Mouse (Mus musculus) adrenal gland (tissue): Measurements from ENCODE around the gene Tcte1.

ENCODE experiments used
- intact Hi-C: fragments of 180-260 bp; cut with DNase I; formaldehyde crosslinking; loops from one replicate; pipeline ENCODE4 v1.15.1; 2025

Tcte1 gene

DNA sequence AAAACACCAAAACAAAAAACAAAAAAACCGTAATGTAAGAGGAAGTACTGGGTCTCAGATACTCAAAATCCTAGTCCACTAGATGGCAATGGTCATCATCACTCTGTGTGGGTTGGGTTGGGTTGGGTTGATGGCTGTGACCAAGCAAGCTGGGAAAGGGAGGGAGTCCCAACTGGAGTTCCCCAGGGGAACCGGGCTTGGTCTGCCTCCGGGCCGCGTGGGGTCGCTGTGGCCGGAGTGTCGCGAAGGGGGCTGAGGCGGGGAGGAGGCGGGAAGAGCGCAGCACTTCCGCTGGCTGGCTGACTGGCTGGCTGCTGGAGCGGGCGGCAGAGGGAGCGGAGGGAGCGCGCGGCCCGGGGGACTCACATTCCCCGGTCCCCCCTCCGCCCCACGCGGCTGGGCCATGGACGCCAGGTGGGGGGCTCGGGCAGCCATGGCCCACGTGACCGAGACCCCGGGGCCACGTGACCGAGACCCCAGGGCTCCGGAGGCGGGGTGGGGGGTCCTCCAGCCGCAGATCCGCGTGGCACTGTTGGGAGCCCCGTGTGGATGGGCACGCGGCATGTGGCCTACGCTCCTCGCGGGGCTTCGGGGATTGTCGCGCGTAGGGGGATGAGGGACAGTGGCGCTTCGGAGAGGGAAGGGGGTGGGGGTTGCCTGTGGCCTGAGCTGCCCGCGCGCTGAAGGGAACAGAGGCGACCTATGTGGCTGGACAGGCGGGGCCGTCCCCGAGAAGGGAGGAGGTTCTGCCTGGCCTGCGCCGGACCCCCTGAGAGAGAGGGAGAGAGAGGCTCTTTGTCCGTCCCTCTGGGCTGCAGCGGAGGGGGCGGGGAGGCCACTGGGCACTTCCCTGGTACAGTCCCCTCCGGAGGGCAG lies 40.7 kb downstream of the Tcte1 start, which contains the start of gene Slc35b2:
Gene Slc35b2 (plus strand): TSS at position 220 of the 876 bp plus-strand sequence.
- intact Hi-C loops, result no loop called here

DNA sequence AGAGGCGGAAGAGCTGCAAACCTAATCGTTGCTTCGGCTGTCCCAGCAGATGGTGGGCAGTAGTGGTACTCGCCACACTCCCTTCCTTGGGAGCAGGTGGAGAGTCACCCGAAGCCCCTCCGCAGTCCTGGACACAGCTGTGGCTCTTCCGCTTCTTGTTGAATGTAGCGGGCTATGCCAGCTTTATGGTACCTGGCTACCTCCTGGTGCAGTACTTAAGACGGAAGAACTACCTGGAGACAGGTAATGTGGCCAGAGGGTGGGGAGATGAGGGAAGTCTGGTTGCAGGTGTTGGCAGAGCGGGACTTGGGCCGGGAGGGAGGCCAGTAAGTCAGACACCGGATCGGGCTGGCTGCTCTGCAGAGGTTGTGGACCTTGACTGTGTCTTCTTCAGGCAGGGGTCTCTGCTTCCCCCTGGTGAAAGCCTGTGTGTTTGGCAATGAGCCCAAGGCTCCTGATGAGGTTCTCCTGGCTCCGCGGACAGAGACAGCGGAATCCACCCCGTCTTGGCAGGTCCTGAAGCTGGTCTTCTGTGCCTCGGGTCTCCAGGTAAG lies 41.4 kb downstream of the Tcte1 start:
- intact Hi-C loops, result no loop called here

GRCm38 (mm10) chr17:45565103-45565502 lies 41.9 kb downstream of the Tcte1 start:
- intact Hi-C loops, result no loop called here

DNA sequence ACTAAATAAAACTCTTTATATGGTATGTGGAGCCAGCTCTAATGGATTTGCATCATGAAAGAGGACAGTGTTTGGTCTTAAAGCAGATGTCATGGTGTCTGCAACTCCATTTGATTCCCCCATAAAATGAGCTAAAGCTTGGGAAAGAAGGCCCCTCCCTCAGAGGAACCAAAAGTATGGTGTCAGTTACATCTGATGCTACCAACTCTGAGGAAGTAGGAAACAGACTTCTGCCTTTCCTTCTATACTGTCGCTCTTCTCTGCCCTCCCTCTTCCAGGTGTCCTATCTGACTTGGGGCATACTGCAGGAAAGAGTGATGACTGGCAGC lies 42.8 kb downstream of the Tcte1 start:
- intact Hi-C loops, result no loop called here

GRCm38 (mm10) chr17:45566360-45567161 lies 43.3 kb downstream of the Tcte1 start:
- intact Hi-C loops, result no loop called here

- intact Hi-C loops, result no loop called here
These were observed 43.9 kb downstream of the Tcte1 start for GRCm38 (mm10) chr17:45567162-45567601.

GRCm38 (mm10) chr17:45568990-45569389 lies 45.8 kb downstream of the Tcte1 start:
- intact Hi-C loops, result no loop called here

- intact Hi-C loops, result no loop called here
These were observed 46.8 kb downstream of the Tcte1 start for GRCm38 (mm10) chr17:45569999-45570398.

DNA sequence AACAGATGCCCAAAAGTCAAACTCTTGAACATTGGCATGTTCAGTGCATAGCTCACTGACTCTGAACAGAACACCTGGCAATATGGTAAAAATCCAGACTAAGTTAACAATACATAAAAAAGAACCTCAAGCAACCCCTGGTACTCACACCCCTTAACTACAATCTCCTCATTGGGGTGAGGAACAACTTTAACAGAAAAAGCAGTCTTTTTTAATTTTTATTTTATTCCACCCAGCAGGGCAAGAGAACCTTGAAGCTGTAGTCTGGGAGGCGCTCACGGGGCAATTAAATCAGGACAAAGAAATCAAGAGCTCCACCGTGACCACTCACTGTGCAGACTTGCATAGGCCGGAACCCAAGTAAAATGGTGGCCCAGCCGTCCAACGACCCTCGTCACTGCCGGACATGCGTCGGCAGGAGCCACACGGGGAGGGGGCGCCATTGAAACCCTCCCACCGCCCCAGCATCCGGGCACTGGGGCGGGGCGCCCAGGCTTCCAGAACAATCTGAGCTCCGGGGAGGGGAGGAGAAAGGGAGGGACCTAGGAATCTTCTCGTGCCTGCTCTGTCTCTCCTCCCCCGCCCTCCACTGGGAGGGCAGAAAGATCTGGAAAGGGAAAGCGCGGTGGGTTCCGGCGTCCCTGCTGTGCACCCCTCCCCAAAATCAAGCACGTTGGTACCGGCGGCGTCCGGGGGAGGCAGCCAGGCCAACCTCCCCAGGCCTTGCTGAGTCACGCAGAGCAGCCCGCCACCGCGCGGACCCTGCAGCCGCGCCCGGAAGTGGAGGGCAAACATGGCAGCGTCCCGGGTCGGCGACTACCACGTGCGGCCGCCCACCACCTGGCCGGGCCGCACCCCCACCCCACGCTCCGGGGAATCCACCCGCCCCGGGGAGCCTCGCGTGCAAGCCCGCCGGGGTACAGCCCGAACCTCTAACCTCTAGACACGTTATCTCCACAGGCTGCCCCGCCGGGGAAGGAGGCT lies 49.2 kb downstream of the Tcte1 start:
- intact Hi-C loops, result no loop called here

DNA sequence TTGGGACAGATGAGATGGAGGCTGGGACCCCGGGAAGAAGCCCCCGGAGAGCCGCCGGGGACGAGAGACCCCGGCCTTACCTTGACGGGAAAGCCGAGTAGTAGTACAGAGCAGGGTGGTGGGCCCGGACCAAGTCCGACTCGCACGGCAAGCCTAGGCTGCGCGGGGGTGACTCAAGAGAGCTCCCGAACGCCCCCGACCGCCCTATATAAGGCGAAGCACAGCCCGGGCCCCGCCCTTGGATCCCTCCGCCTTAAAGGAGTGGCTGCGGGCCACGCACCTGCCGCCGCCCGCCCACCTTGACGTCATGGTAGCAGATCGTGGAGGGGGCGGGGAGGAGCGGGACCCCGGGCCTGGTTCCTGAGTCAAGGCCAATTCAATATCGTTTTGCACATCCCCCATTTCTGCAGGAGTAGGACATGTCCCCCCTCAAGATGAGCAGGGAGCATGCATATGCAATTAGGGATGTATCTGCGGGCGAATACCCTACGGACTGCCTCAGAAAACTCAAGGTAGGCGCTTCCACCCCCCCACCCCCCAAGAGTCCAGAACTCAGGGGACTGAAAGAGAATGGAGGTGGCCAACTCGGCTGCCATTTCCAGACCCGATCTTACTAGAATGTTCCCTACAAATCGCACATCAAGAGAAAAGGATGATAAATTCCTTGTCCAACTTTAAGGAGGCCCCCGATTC lies 50.0 kb downstream of the Tcte1 start, which contains the start of gene Hsp90ab1:
Gene Hsp90ab1 (minus strand): TSS at position 185 of the 693 bp plus-strand sequence.
- intact Hi-C loops, result no loop called here

DNA sequence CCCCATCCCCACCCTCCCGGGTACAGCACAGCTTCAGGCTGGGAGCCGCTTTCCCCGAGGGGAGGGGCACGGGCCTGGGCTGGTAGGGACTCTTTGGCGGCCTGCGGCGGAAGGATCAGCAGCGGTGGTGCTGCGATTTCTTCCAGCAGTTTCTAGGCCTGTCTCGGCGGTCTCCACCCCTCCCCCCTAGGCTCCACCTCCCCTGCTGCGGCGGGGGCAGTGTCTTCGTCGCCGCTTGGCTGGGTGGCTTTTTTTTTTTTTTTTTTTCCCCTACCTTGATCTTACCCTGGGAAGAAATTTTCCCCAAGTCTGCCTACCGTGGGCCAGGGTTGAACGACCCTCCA lies 50.5 kb downstream of the Tcte1 start:
- intact Hi-C loops, result no loop called here

- intact Hi-C loops, result no loop called here
These were observed 51.0 kb downstream of the Tcte1 start for GRCm38 (mm10) chr17:45574129-45574761.

- intact Hi-C loops, result no loop called here
These were observed 52.1 kb downstream of the Tcte1 start for GRCm38 (mm10) chr17:45575123-45575897.

- intact Hi-C loops, result no loop called here
These were observed 55.0 kb downstream of the Tcte1 start for GRCm38 (mm10) chr17:45578242-45578641.

GRCm38 (mm10) chr17:45578843-45579242 lies 55.6 kb downstream of the Tcte1 start:
- intact Hi-C loops, result no loop called here

GRCm38 (mm10) chr17:45579554-45579953 lies 56.3 kb downstream of the Tcte1 start:
- intact Hi-C loops, result no loop called here

DNA sequence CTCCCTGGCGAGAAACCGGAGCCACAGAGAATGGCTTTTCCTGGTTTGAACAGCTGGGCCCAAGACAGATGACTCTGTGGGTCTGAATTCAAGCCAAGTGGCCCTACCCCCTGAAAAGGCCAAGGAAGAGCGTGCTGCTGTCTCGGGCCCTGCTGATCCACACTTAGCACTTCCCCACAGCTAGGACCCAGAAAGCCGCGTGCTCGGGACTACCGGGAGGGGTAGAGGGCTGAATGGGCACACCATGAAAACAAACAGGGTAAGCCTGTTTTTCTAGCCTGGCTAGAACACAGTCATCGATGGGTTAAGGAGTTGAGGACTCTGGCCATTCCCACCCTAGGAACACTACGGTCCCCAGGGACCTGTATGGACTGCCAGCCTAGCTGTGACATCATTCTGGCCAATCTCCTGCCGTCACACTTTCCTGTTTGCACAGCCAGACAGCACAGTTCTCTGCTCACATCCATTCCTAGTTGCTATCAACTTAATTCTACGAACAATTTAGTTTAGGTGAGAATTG lies 57.8 kb downstream of the Tcte1 start:
- intact Hi-C loops, result loop anchor here (5.0 kb wide), 1 partner anchor 61 kb away; no protein-coding TSS in a partner anchor

- intact Hi-C loops, result loop anchor here (5.0 kb wide), 1 partner anchor 61 kb away; no protein-coding TSS in a partner anchor
These were observed 58.3 kb downstream of the Tcte1 start for GRCm38 (mm10) chr17:45581567-45581983.
